Mouse (Mus musculus) liver, embryonic 15.5 days (tissue): Measurements from ENCODE around the gene Smg6. TPM values are rescaled to one million over a fixed set of nuclear protein-coding genes. Genes with fewer than 3 reads are reported as not detected.

Experiments used
- ATAC-seq: fragments of 200-750 bp; cut with Nextera tagmentation; 2 replicates; pipeline ENCODE4 v1.8.0; 2017; ENCODE audit warnings: moderate number of reproducible peaks, mild to moderate bottlenecking, moderate library complexity; ENCODE audit not compliant: insufficient read depth
- H3K27ac ChIP-seq: fragments of 300-500 bp; sonication (generic); replicated peaks from 2 replicates; pipeline ENCODE4 v1.5.1; 2015; ENCODE audit warnings: mild to moderate bottlenecking, inconsistent platforms
- H3K27me3 ChIP-seq: fragments of 300-500 bp; sonication (generic); 2 replicates; pipeline ENCODE4 v1.6.1; 2015; ENCODE audit warnings: mild to moderate bottlenecking, inconsistent platforms
- H3K36me3 ChIP-seq: fragments of 300-500 bp; sonication (generic); replicated peaks from 2 replicates; pipeline ENCODE4 v1.6.1; 2015; ENCODE audit warnings: moderate library complexity, mild to moderate bottlenecking, inconsistent platforms
- H3K4me1 ChIP-seq: fragments of 300-500 bp; sonication (generic); replicated peaks from 2 replicates; pipeline ENCODE4 v1.6.1; 2015; ENCODE audit warnings: inconsistent platforms
- H3K4me2 ChIP-seq: fragments of 300-500 bp; sonication (generic); 2 replicates; pipeline ENCODE4 v1.6.1; 2015; ENCODE audit warnings: moderate library complexity, mild to moderate bottlenecking, inconsistent platforms
- H3K4me3 ChIP-seq: fragments of 300-500 bp; sonication (generic); replicated peaks from 2 replicates; pipeline ENCODE4 v1.5.1; 2015; ENCODE audit warnings: mild to moderate bottlenecking, inconsistent platforms
- H3K9ac ChIP-seq: fragments of 300-500 bp; sonication (generic); 2 replicates; pipeline ENCODE4 v1.6.1; 2015; ENCODE audit warnings: moderate library complexity, mild to moderate bottlenecking, inconsistent platforms
- H3K9me3 ChIP-seq: fragments of 300-500 bp; sonication (generic); replicated peaks from 2 replicates; pipeline ENCODE4 v1.6.1; 2016; ENCODE audit warnings: inconsistent platforms
- WGBS: fragments of 180-500 bp; shearing (Covaris S2); methylation state at CpG from one replicate; pipeline ENCODE4 v1.1.7; 2015; ENCODE audit warnings: mixed read lengths; ENCODE audit not compliant: insufficient replicate concordance; 5-methylcytosine and 5-hydroxymethylcytosine counted together
- polyA plus RNA-seq: library from polyadenylated mRNA; unstranded; fragments of >200 nt; fragmentation: Nextera tagmentation; extraction: Ambion mirVana; gene quantifications from 2 replicates; pipeline ENCODE4 v1.2.1, GENCODE M21; 2015

Smg6 gene
- polyA plus RNA-seq, 1 experiment from 2014 or later: 4.5 TPM

DNA sequence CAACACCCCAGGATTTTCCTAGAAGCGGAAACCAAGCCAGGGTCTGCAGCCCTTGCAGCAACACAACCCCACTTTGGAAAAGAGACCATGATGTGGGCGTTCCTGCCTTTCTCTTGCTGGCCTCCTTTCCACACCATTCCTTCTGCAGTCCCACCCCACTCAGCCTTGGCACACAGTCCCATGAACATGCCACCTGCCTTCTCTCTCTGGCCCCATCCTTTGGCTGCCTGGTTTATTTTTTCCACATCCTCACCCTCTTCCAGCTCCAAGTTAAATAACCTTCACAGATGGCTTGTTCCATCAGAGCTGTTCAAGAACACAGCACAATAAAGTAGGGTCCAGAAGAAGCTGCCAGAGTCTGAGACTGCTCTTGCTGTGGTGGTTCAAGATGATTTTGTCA, 193.7 kb downstream of the Smg6 start:
- Histone ChIP-seq H3K27ac (no peak overlapping the region), H3K27me3 (no peaks in the 10 kb centered on the region), H3K36me3 (no peaks in the 10 kb centered on the region), H3K9ac (no peak overlapping the region), H3K4me2 (no peak overlapping the region), H3K4me3 (no peak overlapping the region), H3K9me3 (no peaks in the 10 kb centered on the region), H3K4me1 (no peaks in the 10 kb centered on the region; the same call in 1 of the 2 replicates)
- 68% methylated on average over 2 of the region's 2 CpGs for WGBS
- ATAC-seq: no peak

- Histone ChIP-seq H3K9ac (no peak overlapping the region), H3K9me3 (no peaks in the 10 kb centered on the region), H3K27ac (no peak overlapping the region), H3K36me3 (no peaks in the 10 kb centered on the region), H3K4me3 (no peak overlapping the region), H3K4me1 (no peaks in the 10 kb centered on the region; the same call in 1 of the 2 replicates), H3K4me2 (no peak overlapping the region), H3K27me3 (no peaks in the 10 kb centered on the region)
- 68% methylated on average over 3 of the region's 3 CpGs for WGBS
- no peak for ATAC-seq
Observed at GRCm38 (mm10) chr11:75119841-75120240, 194.2 kb downstream of the Smg6 start.

- WGBS: 47% methylated on average over 1 of the region's 1 CpGs
- Histone ChIP-seq H3K4me2 (no peak overlapping the region), H3K9ac (no peak overlapping the region), H3K4me3 (no peak overlapping the region), H3K36me3 (no peaks in the 10 kb centered on the region), H3K4me1 (no peaks in the 10 kb centered on the region; the same call in 1 of the 2 replicates), H3K27me3 (no peaks in the 10 kb centered on the region), H3K27ac (no peak overlapping the region), H3K9me3 (no peaks in the 10 kb centered on the region)
- no peak for ATAC-seq
Observed at GRCm38 (mm10) chr11:75121348-75121747, 195.7 kb downstream of the Smg6 start.

GRCm38 (mm10) chr11:75124406-75124805, 198.8 kb downstream of the Smg6 start:
- no peaks in the 10 kb centered on the region for H3K9me3 ChIP-seq
- H3K4me2 ChIP-seq: no peak overlapping the region
- no peak overlapping the region for H3K4me3 ChIP-seq
- WGBS: 74% methylated on average over 2 of the region's 2 CpGs
- no peaks in the 10 kb centered on the region; the same call in 1 of the 2 replicates for H3K4me1 ChIP-seq
- H3K27me3 ChIP-seq: no peaks in the 10 kb centered on the region
- no peak overlapping the region for H3K9ac ChIP-seq
- no peak for ATAC-seq
- no peak overlapping the region for H3K27ac ChIP-seq
- H3K36me3 ChIP-seq: no peaks in the 10 kb centered on the region

DNA sequence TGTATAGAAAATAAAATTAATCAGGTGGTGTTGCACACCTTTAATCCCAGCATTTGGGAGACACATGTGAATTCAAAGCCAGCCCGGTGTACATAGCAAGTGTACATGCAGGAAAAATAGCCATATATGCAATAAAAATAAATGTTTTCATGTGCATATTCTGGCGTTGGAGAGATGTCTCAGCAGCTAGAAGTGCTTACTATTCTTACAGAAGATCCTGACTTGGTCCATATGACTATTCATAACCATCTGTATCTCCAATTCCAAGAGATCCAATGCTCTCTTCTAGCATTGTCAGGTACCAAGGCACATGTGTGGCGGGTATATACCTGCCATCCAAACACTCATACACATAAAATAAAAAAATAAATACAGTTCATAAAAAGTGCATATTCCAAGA, 200.8 kb downstream of the Smg6 start:
- H3K4me3 ChIP-seq: no peak overlapping the region
- no peaks in the 10 kb centered on the region for H3K9me3 ChIP-seq
- no peak for ATAC-seq
- H3K27ac ChIP-seq: no peak overlapping the region
- WGBS: 75% methylated on average over 3 of the region's 3 CpGs
- H3K36me3 ChIP-seq: no peaks in the 10 kb centered on the region
- H3K4me1 ChIP-seq: no peaks in the 10 kb centered on the region; the same call in 1 of the 2 replicates
- no peak overlapping the region for H3K4me2 ChIP-seq
- no peaks in the 10 kb centered on the region for H3K27me3 ChIP-seq
- no peak overlapping the region for H3K9ac ChIP-seq

DNA sequence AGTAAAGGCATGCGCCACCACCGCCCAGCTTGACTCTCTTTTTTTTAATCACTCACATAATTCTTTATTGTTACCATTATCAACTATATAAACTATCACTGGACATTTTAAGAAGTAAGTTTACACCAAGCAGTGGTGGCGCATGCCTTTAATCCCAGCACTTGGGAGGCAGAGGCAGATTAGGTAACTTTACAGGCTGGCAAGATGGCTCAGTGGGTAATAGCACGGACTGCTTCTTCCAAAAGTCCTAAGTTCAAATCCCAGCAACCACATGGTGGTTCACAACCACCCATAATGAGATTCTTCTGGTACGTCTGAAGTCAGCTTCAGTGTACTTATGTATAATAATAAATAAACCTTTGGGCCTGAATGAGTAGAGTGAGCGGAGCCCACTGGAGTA, 203.9 kb downstream of the Smg6 start:
- no peak overlapping the region for H3K4me2 ChIP-seq
- no peaks in the 10 kb centered on the region for H3K27me3 ChIP-seq
- H3K4me3 ChIP-seq: no peak overlapping the region
- H3K9me3 ChIP-seq: no peaks in the 10 kb centered on the region
- no peaks in the 10 kb centered on the region for H3K4me1 ChIP-seq
- no peak for ATAC-seq
- no peak overlapping the region for H3K27ac ChIP-seq
- no peaks in the 10 kb centered on the region for H3K36me3 ChIP-seq
- H3K9ac ChIP-seq: no peak overlapping the region
- 79% methylated on average over 6 of the region's 6 CpGs for WGBS

DNA sequence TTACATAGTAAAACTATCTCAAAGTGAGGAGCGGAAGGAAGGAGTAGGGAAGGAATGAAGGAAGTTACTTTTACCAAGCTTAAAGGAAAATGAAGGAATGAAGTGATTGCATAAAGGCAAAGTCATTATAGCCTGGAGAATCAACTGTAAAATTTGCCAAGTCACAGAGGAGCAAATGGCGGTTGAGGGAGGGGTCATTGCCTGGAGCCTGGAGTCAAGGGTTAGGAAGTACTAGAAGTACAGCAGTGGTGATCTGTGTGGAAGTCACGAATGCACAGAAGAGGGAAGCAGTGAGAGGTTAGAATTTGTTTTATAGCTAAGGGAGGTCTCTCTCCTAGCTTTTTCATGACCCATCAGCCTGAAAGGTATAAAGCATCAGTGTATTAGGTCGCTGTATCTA, 205.7 kb downstream of the Smg6 start:
- ATAC-seq: no peak
- H3K27me3 ChIP-seq: no peaks in the 10 kb centered on the region
- 0 out of 2 replicates have a peak, but pooled peaks cover under 1% of the 10 kb centered on the region for H3K4me1 ChIP-seq
- no peak overlapping the region for H3K4me2 ChIP-seq
- no peaks in the 10 kb centered on the region for H3K9me3 ChIP-seq
- H3K27ac ChIP-seq: no peak overlapping the region
- H3K9ac ChIP-seq: no peak overlapping the region
- H3K36me3 ChIP-seq: no peaks in the 10 kb centered on the region
- no peak overlapping the region for H3K4me3 ChIP-seq
- 55% methylated on average over 4 of the region's 4 CpGs for WGBS

GRCm38 (mm10) chr11:75132278-75132677, 206.7 kb downstream of the Smg6 start:
- no peak overlapping the region for H3K27ac ChIP-seq
- H3K27me3 ChIP-seq: no peaks in the 10 kb centered on the region
- H3K4me2 ChIP-seq: no peak overlapping the region
- H3K9ac ChIP-seq: no peak overlapping the region
- no peak for ATAC-seq
- H3K4me1 ChIP-seq: peaks cover 10% of the 10 kb centered on the region
- H3K4me3 ChIP-seq: no peak overlapping the region
- H3K36me3 ChIP-seq: no peaks in the 10 kb centered on the region
- WGBS: 72% methylated on average over 5 of the region's 5 CpGs
- H3K9me3 ChIP-seq: no peaks in the 10 kb centered on the region

DNA sequence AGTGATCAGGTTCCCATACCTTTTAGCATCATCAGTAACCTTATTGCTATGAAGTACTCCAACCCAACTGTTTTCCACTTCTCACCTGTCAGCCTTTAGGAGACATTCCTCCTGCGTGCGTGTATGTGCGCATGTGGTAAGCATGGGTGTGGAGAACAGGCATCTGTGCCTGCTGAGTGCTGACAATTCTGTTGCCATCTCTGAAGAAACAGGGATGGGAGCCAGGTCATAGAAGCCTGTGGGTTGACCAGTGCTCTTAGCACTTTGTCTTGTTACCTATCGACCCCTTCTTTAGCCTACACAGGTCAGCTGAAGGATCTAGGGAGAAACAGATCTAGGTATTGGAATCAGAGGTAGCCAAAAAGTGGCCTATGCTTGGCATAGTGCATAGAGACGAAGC, 207.8 kb downstream of the Smg6 start:
- peaks cover 17% of the 10 kb centered on the region for H3K4me1 ChIP-seq
- H3K9ac ChIP-seq: no peak overlapping the region
- H3K27me3 ChIP-seq: no peaks in the 10 kb centered on the region
- H3K9me3 ChIP-seq: no peaks in the 10 kb centered on the region
- WGBS: 76% methylated on average over 5 of the region's 5 CpGs
- H3K4me2 ChIP-seq: no peak overlapping the region
- no peak overlapping the region for H3K27ac ChIP-seq
- H3K4me3 ChIP-seq: no peak overlapping the region
- no peak for ATAC-seq
- no peaks in the 10 kb centered on the region for H3K36me3 ChIP-seq

DNA sequence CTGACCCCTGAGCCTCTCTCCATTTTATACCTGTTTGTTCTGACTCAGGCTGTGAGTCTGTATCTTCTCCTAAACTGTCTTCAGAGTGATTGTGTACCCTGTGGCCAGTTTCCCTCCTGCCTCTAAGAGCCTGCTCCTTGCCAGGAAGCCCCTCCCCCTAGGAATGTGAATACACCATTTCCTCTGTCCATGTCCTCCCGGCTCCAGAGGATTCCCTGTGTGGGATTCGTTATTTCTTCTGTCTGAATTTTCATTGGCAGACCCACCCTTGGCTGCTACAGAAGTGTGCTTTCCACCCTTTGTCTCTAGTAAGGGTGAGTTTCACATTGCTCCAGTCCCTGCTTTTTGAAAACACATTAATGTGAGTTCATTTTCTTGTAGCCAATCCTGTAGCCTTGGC, 208.3 kb downstream of the Smg6 start:
- Histone ChIP-seq H3K27ac (no peak overlapping the region), H3K27me3 (no peaks in the 10 kb centered on the region)
- no peak for ATAC-seq

GRCm38 (mm10) chr11:75134485-75135068, 209.0 kb downstream of the Smg6 start:
- Histone ChIP-seq H3K9ac (no peak overlapping the region), H3K27ac (no peak overlapping the region), H3K36me3 (no peaks in the 10 kb centered on the region), H3K4me3 (no peak overlapping the region), H3K27me3 (no peaks in the 10 kb centered on the region), H3K9me3 (no peaks in the 10 kb centered on the region), H3K4me1 (peaks cover 24% of the 10 kb centered on the region), H3K4me2 (no peak overlapping the region)
- 71% methylated on average over 5 of the region's 5 CpGs for WGBS
- ATAC-seq: no peak

More for the DNA sequence above, 208.3 kb downstream of the Smg6 start:
- H3K9ac ChIP-seq: no peak overlapping the region
- WGBS: 52% methylated on average over 2 of the region's 2 CpGs
- no peak overlapping the region for H3K4me2 ChIP-seq
- no peaks in the 10 kb centered on the region for H3K9me3 ChIP-seq
- no peak overlapping the region for H3K4me3 ChIP-seq
- H3K4me1 ChIP-seq: peaks cover 18% of the 10 kb centered on the region
- no peaks in the 10 kb centered on the region for H3K36me3 ChIP-seq

- ATAC-seq: no peak
- no peaks in the 10 kb centered on the region for H3K27me3 ChIP-seq
- H3K9me3 ChIP-seq: no peaks in the 10 kb centered on the region
- no peak overlapping the region for H3K4me3 ChIP-seq
- no peak overlapping the region for H3K27ac ChIP-seq
- H3K4me2 ChIP-seq: no peak overlapping the region
- WGBS: 76% methylated on average over 4 of the region's 4 CpGs
- H3K36me3 ChIP-seq: no peaks in the 10 kb centered on the region
- H3K9ac ChIP-seq: no peak overlapping the region
- peaks cover 31% of the 10 kb centered on the region for H3K4me1 ChIP-seq
Observed at GRCm38 (mm10) chr11:75135358-75135757, 209.7 kb downstream of the Smg6 start.
